Mouse (Mus musculus) heart, adult 8-10 months (tissue): ENCODE results near the gene Cog5. TPM values are rescaled to one million over a fixed set of nuclear protein-coding genes. Genes with fewer than 3 reads are reported as not detected.

ENCODE experiments used
- DNase-seq: peaks from one replicate; pipeline ENCODE4 v3.0.0; 2022; ENCODE audit warnings: low spot score
- total RNA-seq, 4 experiments: library from RNA; stranded (reverse); gene quantifications; 2 replicates each; pipeline ENCODE4 v1.2.4; 2022

Gene Cog5
- total RNA-seq, 4 experiments from 2014 or later = 56.3 to 63.2 (median 59.0) TPM

GRCm38 (mm10) chr12:31938391-31938997 is 283.8 kb downstream of the Cog5 start:
- DNase-seq = no peak

DNA sequence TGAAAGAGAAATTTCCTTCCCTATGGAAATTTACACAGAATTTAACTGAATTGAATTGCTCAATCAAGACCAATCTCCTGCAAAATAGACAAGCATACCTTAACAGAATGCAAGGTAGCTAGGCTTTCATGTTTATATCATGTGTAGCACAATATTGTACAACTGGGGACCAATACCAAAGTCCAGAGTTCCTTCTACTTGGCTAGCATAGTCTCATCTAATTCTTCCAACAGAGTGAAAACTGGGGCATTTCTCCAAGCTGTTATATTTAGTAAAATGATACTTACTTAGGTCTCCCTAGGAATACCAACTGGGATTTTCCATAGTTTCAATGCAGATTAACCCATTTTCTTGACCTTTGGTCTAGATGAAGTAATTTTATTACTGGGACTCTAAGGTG is 284.4 kb downstream of the Cog5 start:
- DNase-seq = no peak

- DNase-seq = no peak
Measured at GRCm38 (mm10) chr12:31943020-31943654, 288.5 kb downstream of the Cog5 start.

- DNase-seq = no peak
Measured at GRCm38 (mm10) chr12:31944405-31944804, 289.7 kb downstream of the Cog5 start.

DNA sequence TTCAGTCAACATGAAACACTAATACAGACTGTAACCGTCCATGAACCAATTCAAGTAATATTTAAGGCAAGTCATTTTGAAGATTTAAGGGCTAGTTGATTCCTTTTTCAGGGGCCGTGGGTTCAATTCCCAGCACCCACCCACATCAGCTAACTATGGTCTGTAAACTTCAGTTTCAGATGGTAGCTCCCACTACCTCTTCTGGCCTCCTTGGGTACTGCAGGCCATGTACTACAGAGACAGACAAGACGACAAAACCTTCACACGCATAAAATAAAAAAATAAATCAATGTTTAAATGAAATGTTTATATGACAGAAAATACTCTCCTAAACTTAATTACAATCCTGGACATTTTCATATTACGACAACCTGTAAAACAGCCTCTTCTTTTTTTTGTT is 292.8 kb downstream of the Cog5 start:
- DNase-seq = no peak

DNA sequence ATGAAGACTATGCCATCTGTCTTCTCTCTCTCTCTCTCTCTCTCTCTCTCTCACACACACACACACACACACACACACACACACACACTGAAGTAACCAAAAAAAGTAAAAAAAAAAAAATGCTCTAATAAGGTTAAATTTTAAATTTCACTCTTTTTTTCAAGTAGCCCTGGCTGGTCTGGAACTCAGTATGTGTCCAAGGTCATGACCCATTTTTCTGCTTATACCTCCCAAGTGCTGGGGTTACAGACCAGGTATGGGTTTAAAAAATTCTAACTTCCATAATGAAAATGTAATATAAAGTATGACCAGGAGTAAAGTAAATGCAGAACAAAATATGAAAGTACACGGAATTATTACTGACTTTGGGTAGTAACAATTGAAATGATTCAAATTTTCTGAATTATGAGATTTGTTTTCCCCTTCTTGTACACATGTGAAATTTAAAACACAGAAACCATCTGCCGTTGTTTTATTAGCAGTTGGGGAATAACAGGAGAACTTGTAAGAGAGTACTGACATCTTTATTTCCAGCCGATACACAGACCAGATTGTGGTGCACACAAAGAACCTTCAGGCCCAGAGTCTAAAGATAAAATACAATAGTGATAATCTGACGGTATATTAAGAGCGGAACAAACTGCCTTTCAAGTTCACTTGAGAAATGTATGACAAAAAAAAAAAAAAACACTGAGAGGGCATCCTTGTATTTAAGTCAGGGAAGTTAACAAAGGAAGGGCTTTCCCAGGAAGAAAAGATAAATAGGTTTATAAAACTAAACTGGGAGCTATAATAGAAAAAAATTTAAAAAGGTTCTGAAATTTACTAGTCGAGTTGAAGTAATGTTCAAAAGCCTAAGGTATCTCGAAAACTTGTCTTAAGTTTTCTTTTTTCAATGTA is 293.7 kb downstream of the Cog5 start:
- DNase-seq = no peak

DNA sequence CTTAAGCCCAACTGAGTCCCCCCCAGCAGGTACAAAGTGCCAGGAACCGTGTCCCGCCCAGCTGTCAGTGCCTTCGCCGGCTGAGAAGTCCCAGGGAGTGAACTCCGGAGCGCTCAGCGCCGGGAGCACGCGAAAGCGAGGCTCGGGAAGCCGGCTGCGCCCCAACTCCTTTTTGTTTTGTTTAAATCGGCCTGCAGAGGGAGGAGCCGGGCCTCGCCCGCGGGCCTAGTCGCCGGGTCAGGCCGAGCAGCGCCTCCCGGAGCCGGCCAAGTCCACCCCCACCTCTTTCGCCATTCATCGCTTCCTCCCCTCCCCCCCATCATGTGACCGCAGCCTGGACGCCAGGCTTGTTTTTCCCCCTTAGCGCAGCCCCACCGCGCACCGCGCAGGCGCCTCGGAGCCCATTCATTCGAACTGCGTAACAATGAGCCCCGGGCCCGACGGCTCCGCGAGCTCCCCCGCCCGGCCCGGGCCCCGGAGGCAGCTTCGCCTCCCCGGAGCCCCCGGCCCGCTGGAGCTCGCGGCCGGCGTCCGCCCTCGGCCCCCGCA is 294.6 kb downstream of the Cog5 start:
- DNase-seq = peak; percentile 90

GRCm38 (mm10) chr12:31949759-31950658 is 295.3 kb downstream of the Cog5 start, which contains the start of gene Hbp1:
Hbp1 (minus strand) TSS chr12:31950535.
- peak; percentile 100 for DNase-seq

DNA sequence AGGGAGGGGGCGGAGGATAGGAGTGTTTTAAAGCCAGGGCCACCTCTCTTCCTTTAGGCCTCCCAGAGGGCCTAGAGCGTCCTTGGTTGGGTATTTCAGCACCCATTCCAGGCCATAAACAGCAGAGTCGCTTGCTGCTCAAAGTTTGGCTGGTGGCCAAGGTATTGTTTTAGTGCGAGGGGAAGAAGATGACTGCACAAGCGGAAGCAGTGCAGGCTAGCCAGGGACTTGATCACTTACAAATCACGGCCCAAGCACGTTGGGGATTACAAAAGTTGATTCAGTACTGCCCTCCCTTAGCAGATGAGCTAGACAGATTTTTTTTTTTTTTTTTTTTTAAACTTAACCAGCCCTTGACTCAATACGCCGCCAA is 296.0 kb downstream of the Cog5 start:
- DNase-seq = no peak

- DNase-seq = no peak
Measured at GRCm38 (mm10) chr12:31955843-31956242, 301.2 kb downstream of the Cog5 start.

DNA sequence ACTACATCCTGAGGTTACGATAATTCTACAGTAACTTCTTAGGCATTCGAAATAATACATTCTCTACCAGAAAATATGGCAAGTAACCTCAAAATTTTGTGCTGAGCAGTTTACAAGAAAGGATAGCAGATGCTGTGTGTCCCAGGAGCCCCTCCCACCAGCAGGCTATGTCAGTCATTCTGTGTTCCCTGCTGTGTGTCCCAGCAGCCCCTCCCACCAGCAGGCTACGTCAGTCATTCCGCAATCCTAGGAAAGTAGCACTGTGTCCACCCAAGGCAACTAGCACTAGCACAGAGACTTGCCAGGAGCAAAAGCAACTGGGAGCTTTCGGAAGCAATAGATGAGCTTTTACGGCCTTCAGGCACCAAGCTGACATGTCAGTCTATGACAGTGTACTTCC is 309.4 kb downstream of the Cog5 start:
- no peak for DNase-seq

DNA sequence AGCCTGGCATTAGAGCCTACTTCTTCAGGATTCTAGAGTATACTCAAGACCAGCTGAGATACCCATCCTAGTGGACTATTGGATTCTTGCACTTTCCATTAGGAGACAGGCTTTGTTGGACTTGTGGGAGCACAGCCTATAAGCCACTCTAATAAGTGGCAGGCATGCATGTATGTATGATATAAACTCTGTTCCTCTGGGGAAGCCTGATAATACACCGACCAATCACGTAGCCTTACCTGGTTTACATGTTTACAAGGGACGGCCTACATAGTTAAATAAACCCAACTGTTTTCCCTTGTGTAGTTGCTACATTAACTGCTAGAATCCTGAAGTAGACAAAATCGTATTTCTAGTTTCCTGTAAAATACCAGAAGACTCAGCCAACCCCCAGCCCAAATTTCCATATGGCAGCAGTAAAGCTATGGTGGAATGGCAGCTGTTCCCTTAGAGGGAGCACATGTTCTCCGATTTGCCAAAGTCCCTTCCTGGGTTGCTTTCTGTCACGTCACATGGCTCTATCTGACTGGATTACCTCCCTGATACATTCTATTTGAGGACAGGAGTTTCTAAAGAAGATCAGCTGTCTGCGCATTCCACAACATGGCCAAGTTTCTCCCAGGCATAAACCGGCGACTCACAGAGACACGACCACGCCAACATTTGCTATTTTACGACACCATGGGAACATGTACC is 311.0 kb downstream of the Cog5 start:
- no peak for DNase-seq

GRCm38 (mm10) chr12:31966405-31966804 is 311.7 kb downstream of the Cog5 start:
- no peak for DNase-seq

- DNase-seq = peak; percentile 67
Measured at GRCm38 (mm10) chr12:31967536-31967935, 312.9 kb downstream of the Cog5 start.

DNA sequence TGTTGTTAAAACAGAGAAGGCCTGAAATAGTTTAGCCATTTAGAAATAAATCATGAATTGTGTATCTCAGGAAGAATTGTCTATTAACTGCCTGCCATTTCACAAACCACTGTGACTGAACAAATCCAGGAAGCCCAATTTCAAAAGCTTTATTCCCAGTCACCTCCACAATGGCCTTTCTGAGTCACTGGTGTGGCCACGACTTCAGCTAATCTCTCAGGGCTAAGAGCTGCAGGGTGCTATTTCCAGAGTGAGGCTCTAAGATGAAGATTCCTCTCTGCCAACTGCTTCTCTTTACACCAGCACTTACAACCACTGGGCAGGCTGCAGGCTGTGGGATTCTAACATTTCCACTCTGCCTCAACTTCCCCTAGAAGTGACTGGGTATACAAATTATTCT is 314.4 kb downstream of the Cog5 start:
- DNase-seq = no peak

DNA sequence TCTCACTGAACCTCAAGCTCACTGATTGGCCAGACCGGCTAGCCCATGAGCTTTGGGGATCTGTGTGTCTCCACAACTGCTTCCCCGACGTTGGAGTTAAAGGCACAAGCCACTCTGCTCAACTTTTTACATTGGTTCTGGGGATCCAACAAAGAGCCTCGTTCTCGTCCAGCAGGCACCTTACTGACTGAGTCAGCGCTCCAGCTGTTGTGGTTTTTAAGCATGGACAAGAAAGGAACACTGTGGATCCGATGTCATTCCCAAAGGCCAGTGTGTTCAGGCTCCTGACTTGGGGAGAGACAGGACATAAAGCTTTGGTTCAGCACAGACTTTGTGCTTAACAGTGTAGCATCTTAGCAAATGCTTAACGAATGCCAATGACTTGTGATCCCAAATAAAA is 316.9 kb downstream of the Cog5 start:
- DNase-seq = no peak

- peak; percentile 65 for DNase-seq
Measured at GRCm38 (mm10) chr12:31973473-31974172, 319.0 kb downstream of the Cog5 start.

DNA sequence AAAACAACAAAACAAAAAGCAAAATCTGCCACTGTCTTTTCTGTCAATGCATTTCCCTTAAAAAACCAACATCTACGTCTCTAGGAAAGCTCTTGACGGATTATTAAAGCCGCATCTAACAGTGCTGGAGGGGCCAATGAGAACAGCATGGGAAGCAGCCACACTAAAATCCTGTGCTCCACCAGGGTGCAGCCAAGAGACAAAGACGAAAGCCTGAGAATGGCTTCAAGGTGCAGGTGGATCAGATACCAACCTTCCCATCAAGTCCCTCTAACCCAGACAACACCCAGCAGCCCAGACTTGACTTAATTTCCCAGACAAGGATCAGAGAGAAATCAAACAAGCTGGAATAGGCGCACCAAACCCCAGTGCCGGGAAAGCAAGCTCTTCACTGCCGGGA is 321.9 kb downstream of the Cog5 start:
- DNase-seq = no peak

DNA sequence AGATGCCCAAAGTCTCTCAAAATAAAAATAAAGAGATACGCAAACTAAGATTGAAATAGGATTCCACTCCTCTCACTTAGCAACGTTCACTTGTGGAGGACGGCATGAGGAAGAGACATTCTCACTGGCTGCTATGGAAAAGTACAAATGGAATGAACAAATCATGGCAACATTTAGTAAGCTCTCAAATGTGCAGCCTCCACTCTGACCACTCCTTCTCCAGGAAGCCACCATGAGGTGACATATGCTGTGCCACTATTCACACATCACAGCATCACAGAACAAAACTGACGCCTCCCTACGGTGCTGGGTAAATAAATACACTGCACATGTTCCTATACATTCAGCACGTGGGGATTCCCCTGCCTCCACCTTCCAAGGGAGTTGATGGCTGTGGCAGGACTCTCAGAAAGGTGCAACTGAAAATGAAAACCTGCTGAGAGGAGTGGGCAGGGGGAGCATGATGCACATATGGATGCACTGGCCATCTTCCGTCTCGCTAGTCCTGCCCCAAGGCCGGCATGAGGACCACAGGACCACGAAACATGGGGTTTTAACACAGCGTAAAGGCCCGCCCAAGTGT is 323.0 kb downstream of the Cog5 start:
- DNase-seq = no peak

GRCm38 (mm10) chr12:31983238-31983637 is 328.6 kb downstream of the Cog5 start:
- no peak for DNase-seq
